Mouse (Mus musculus): Measurements from ENCODE around the gene Vpreb3. TPM values are rescaled to one million over a fixed set of nuclear protein-coding genes. Genes with fewer than 3 reads are reported as not detected.
"Not testable (repeated sequence)": the region's sequence is repeated elsewhere in the genome, so short reads cannot be mapped to it uniquely, and the experiment has no call there.

Gene Vpreb3
- polyA plus RNA-seq, 1 experiment from 2014 or later: 1.3 TPM

GRCm38 (mm10) chr10:75975216-75975615 is 32.4 kb downstream of the Vpreb3 start:
- Histone ChIP-seq H3K4me2 (replicated peaks; ENCODE audit: low read depth, low read length) (no peak overlapping the region), H3K4me1 (ENCODE audit: control insufficient read depth, insufficient read depth, low read length) (no peaks in the 10 kb centered on the region), H3K9ac (replicated peaks; ENCODE audit: low read depth, low read length) (no peak overlapping the region), H3K4me3 (ENCODE audit: low read depth, low read length) (no peak overlapping the region), H3K27ac (ENCODE audit: low read length) (no peak overlapping the region), H3K9me3 (ENCODE audit: control insufficient read depth, low read depth, low read length) (no peaks in the 10 kb centered on the region), H3K36me3 (ENCODE audit: control insufficient read depth, insufficient read depth, low read length) (no peaks in the 10 kb centered on the region), H3K27me3 (ENCODE audit: control insufficient read depth, insufficient read depth, low read length) (no peaks in the 10 kb centered on the region)
- 69% methylated on average over 5 of the region's 5 CpGs for WGBS
- no peak for ATAC-seq (ENCODE audit: insufficient number of reproducible peaks, insufficient read depth, low FRiP score, low read depth)

- ATAC-seq (ENCODE audit: insufficient number of reproducible peaks, insufficient read depth, low FRiP score, low read depth): no peak
- Histone ChIP-seq H3K9me3 (ENCODE audit: control insufficient read depth, low read depth, low read length) (no peaks in the 10 kb centered on the region), H3K4me1 (ENCODE audit: control insufficient read depth, insufficient read depth, low read length) (no peaks in the 10 kb centered on the region), H3K9ac (replicated peaks; ENCODE audit: low read depth, low read length) (no peak overlapping the region), H3K27me3 (ENCODE audit: control insufficient read depth, insufficient read depth, low read length) (no peaks in the 10 kb centered on the region), H3K27ac (ENCODE audit: low read length) (no peak overlapping the region), H3K4me2 (replicated peaks; ENCODE audit: low read depth, low read length) (no peak overlapping the region), H3K36me3 (ENCODE audit: control insufficient read depth, insufficient read depth, low read length) (no peaks in the 10 kb centered on the region), H3K4me3 (ENCODE audit: low read depth, low read length) (no peak overlapping the region)
- 46% methylated on average over 10 of the region's 10 CpGs for WGBS
Observed at GRCm38 (mm10) chr10:75978119-75978834, 35.4 kb downstream of the Vpreb3 start.

GRCm38 (mm10) chr10:75978835-75979157 is 35.9 kb downstream of the Vpreb3 start:
- H3K4me3 ChIP-seq (ENCODE audit: low read depth, low read length): no peak overlapping the region
- H3K4me1 ChIP-seq (ENCODE audit: control insufficient read depth, insufficient read depth, low read length): no peaks in the 10 kb centered on the region
- no peak overlapping the region for H3K4me2 ChIP-seq (replicated peaks; ENCODE audit: low read depth, low read length)
- no peaks in the 10 kb centered on the region for H3K36me3 ChIP-seq (ENCODE audit: control insufficient read depth, insufficient read depth, low read length)
- no peak for ATAC-seq (ENCODE audit: insufficient number of reproducible peaks, insufficient read depth, low FRiP score, low read depth)
- H3K9me3 ChIP-seq (ENCODE audit: control insufficient read depth, low read depth, low read length): no peaks in the 10 kb centered on the region
- H3K9ac ChIP-seq (replicated peaks; ENCODE audit: low read depth, low read length): no peak overlapping the region
- H3K27ac ChIP-seq (ENCODE audit: low read length): no peak overlapping the region
- 80% methylated on average over 5 of the region's 5 CpGs for WGBS
- H3K27me3 ChIP-seq (ENCODE audit: control insufficient read depth, insufficient read depth, low read length): no peaks in the 10 kb centered on the region

- H3K4me3 ChIP-seq (ENCODE audit: low read depth, low read length): no peak overlapping the region
- H3K9ac ChIP-seq (replicated peaks; ENCODE audit: low read depth, low read length): no peak overlapping the region
- no peaks in the 10 kb centered on the region for H3K36me3 ChIP-seq (ENCODE audit: control insufficient read depth, insufficient read depth, low read length)
- 93% methylated on average over 3 of the region's 3 CpGs for WGBS
- H3K4me2 ChIP-seq (replicated peaks; ENCODE audit: low read depth, low read length): no peak overlapping the region
- no peaks in the 10 kb centered on the region for H3K27me3 ChIP-seq (ENCODE audit: control insufficient read depth, insufficient read depth, low read length)
- no peaks in the 10 kb centered on the region for H3K9me3 ChIP-seq (ENCODE audit: control insufficient read depth, low read depth, low read length)
- no peak overlapping the region for H3K27ac ChIP-seq (ENCODE audit: low read length)
- no peaks in the 10 kb centered on the region for H3K4me1 ChIP-seq (ENCODE audit: control insufficient read depth, insufficient read depth, low read length)
- no peak for ATAC-seq (ENCODE audit: insufficient number of reproducible peaks, insufficient read depth, low FRiP score, low read depth)
Observed at GRCm38 (mm10) chr10:75979432-75979831, 36.6 kb downstream of the Vpreb3 start.

- 77% methylated on average over 4 of the region's 4 CpGs for WGBS
- H3K36me3 ChIP-seq (ENCODE audit: control insufficient read depth, insufficient read depth, low read length): no peaks in the 10 kb centered on the region
- ATAC-seq (ENCODE audit: insufficient number of reproducible peaks, insufficient read depth, low FRiP score, low read depth): no peak
- H3K4me3 ChIP-seq (ENCODE audit: low read depth, low read length): no peak overlapping the region
- H3K4me2 ChIP-seq (replicated peaks; ENCODE audit: low read depth, low read length): no peak overlapping the region
- H3K27ac ChIP-seq (ENCODE audit: low read length): no peak overlapping the region
- no peaks in the 10 kb centered on the region for H3K9me3 ChIP-seq (ENCODE audit: control insufficient read depth, low read depth, low read length)
- H3K4me1 ChIP-seq (ENCODE audit: control insufficient read depth, insufficient read depth, low read length): no peaks in the 10 kb centered on the region
- no peak overlapping the region for H3K9ac ChIP-seq (replicated peaks; ENCODE audit: low read depth, low read length)
- H3K27me3 ChIP-seq (ENCODE audit: control insufficient read depth, insufficient read depth, low read length): no peaks in the 10 kb centered on the region
Observed at GRCm38 (mm10) chr10:75990430-75991042, 47.7 kb downstream of the Vpreb3 start.

GRCm38 (mm10) chr10:75993616-75994240 is 50.9 kb downstream of the Vpreb3 start:
- H3K27ac ChIP-seq (ENCODE audit: low read length): no peak overlapping the region
- ATAC-seq (ENCODE audit: insufficient number of reproducible peaks, insufficient read depth, low FRiP score, low read depth): no peak
- H3K9ac ChIP-seq (replicated peaks; ENCODE audit: low read depth, low read length): no peak overlapping the region
- H3K4me2 ChIP-seq (replicated peaks; ENCODE audit: low read depth, low read length): no peak overlapping the region
- H3K36me3 ChIP-seq (ENCODE audit: control insufficient read depth, insufficient read depth, low read length): no peaks in the 10 kb centered on the region
- 84% methylated on average over 15 of the region's 15 CpGs for WGBS
- no peaks in the 10 kb centered on the region for H3K4me1 ChIP-seq (ENCODE audit: control insufficient read depth, insufficient read depth, low read length)
- H3K9me3 ChIP-seq (ENCODE audit: control insufficient read depth, low read depth, low read length): no peaks in the 10 kb centered on the region
- H3K4me3 ChIP-seq (ENCODE audit: low read depth, low read length): no peak overlapping the region
- H3K27me3 ChIP-seq (ENCODE audit: control insufficient read depth, insufficient read depth, low read length): no peaks in the 10 kb centered on the region

GRCm38 (mm10) chr10:75994531-75995210 is 51.8 kb downstream of the Vpreb3 start:
- not testable (repeated sequence) for H3K4me3 ChIP-seq (ENCODE audit: low read depth, low read length); H3K4me1 ChIP-seq (ENCODE audit: control insufficient read depth, insufficient read depth, low read length); H3K4me2 ChIP-seq (replicated peaks; ENCODE audit: low read depth, low read length); ATAC-seq (ENCODE audit: insufficient number of reproducible peaks, insufficient read depth, low FRiP score, low read depth); H3K27me3 ChIP-seq (ENCODE audit: control insufficient read depth, insufficient read depth, low read length); H3K27ac ChIP-seq (ENCODE audit: low read length); H3K9ac ChIP-seq (replicated peaks; ENCODE audit: low read depth, low read length); H3K36me3 ChIP-seq (ENCODE audit: control insufficient read depth, insufficient read depth, low read length); H3K9me3 ChIP-seq (ENCODE audit: control insufficient read depth, low read depth, low read length)
- WGBS: 81% methylated on average over 12 of the region's 13 CpGs

- H3K4me3 ChIP-seq (ENCODE audit: low read depth, low read length): no peak overlapping the region
- no peaks in the 10 kb centered on the region for H3K9me3 ChIP-seq (ENCODE audit: control insufficient read depth, low read depth, low read length)
- no peaks in the 10 kb centered on the region for H3K27me3 ChIP-seq (ENCODE audit: control insufficient read depth, insufficient read depth, low read length)
- no peak overlapping the region for H3K4me2 ChIP-seq (replicated peaks; ENCODE audit: low read depth, low read length)
- H3K36me3 ChIP-seq (ENCODE audit: control insufficient read depth, insufficient read depth, low read length): no peaks in the 10 kb centered on the region
- no peaks in the 10 kb centered on the region for H3K4me1 ChIP-seq (ENCODE audit: control insufficient read depth, insufficient read depth, low read length)
- H3K27ac ChIP-seq (ENCODE audit: low read length): no peak overlapping the region
- no peak overlapping the region for H3K9ac ChIP-seq (replicated peaks; ENCODE audit: low read depth, low read length)
- 82% methylated on average over 11 of the region's 11 CpGs for WGBS
- ATAC-seq (ENCODE audit: insufficient number of reproducible peaks, insufficient read depth, low FRiP score, low read depth): no peak
Observed at GRCm38 (mm10) chr10:75995463-75995862, 52.6 kb downstream of the Vpreb3 start.

Data from stomach, embryonic 14.5 days (tissue).